Comparison of ENCODE assay signal across 19 mouse cellular contexts in the genomic region with DNA sequence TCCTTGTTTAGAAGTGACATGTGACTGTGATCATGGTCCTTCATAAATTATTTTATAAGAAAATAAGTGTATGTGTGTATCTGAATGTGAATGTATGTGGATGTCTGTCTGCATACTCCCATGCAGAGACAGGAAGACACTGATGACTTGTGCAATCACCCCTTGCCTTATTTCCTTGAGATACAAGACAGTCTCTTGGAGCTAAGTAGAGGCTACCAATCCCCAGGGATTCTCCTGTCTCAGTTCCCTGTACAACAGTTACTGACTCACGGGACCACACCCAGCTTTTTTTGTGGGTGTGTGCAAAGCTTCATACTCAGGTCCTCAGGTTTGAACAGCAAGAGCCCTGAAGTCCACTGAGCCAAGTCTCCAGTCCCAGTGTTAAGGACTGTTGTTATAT.
DNase-seq lines count a peak whose midpoint lies in the region; ATAC-seq and TF ChIP-seq lines count a peak whose summit lies in the region.
"Had no signal": no experiment of that assay in that cellular context is flagged by ENCODE, and none has a peak within 500 bp of the region (broad histone marks: within the 10 kb centered on the region; RNA-seq: fewer than 3 reads in every experiment).

No protein-coding gene starts in this region.

- peaks cover 6% of the 10 kb centered on the region for H3K4me1 ChIP-seq in lung, embryonic 16.5 days (replicated peaks; ENCODE audit: control insufficient read depth, insufficient read depth, low read length)
- 0 out of 2 replicates have a peak, but pooled peaks cover 3% of the 10 kb centered on the region for H3K4me1 ChIP-seq in lung, postnatal 0 days (ENCODE audit: insufficient read depth, low read depth, low read length)
- H3K4me1 ChIP-seq in intestine, postnatal 0 days (replicated peaks; ENCODE audit: control insufficient read depth, insufficient read depth, low read length): no peaks in the 10 kb centered on the region
- no peaks in the 10 kb centered on the region for H3K4me1 ChIP-seq in cerebellum, adult 2 months (ENCODE audit: control insufficient read depth, insufficient read depth, low read length)
- H3K4me1 ChIP-seq: embryonic facial prominence, embryonic 13.5 days; forebrain, embryonic 12.5 days had no signal

- H3K36me3 ChIP-seq in lung, embryonic 16.5 days (ENCODE audit: control insufficient read depth, insufficient read depth, low read length): no peaks in the 10 kb centered on the region
- no peaks in the 10 kb centered on the region for H3K36me3 ChIP-seq in lung, postnatal 0 days (ENCODE audit: insufficient read depth, low read length)
- no peaks in the 10 kb centered on the region for H3K36me3 ChIP-seq in intestine, postnatal 0 days (ENCODE audit: control insufficient read depth, insufficient read depth)
- H3K36me3 ChIP-seq: embryonic facial prominence, embryonic 13.5 days; forebrain, embryonic 12.5 days; heart, embryonic 12.5 days; hindbrain, embryonic 15.5 days had no signal

- peak; percentile 21 for ATAC-seq in lung, embryonic 16.5 days (ENCODE audit: low read depth)
- ATAC-seq in lung, postnatal 0 days: no peak
- ATAC-seq in intestine, postnatal 0 days: peak; percentile 36
- ATAC-seq: forebrain, embryonic 16.5 days; Patski had no signal

- TF ChIP-seq CTCF in lung, postnatal 0 days (IDR thresholded peaks at IDR 0.05): no peak
- TF ChIP-seq CTCF in intestine, postnatal 0 days (IDR thresholded peaks at IDR 0.05; ENCODE audit: low read depth): no peak
- no peak for TF ChIP-seq CTCF in cerebellum, adult 2 months (IDR thresholded peaks at IDR 0.05; ENCODE audit: borderline replicate concordance, insufficient read depth, low read depth, low read length)

- no peak overlapping the region for H3K9ac ChIP-seq in lung, embryonic 16.5 days (ENCODE audit: low read length)
- no peak overlapping the region for H3K9ac ChIP-seq in lung, postnatal 0 days (replicated peaks; ENCODE audit: low read depth)
- no peak overlapping the region for H3K9ac ChIP-seq in intestine, postnatal 0 days (ENCODE audit: low read depth, low read length)
- H3K9ac ChIP-seq: embryonic facial prominence, embryonic 13.5 days; forebrain, embryonic 12.5 days; heart, embryonic 12.5 days; hindbrain, embryonic 15.5 days had no signal

- H3K9me3 ChIP-seq in lung, embryonic 16.5 days (ENCODE audit: control insufficient read depth, low read length): no peaks in the 10 kb centered on the region
- no peaks in the 10 kb centered on the region for H3K9me3 ChIP-seq in lung, postnatal 0 days (ENCODE audit: low read length)
- H3K9me3 ChIP-seq in intestine, postnatal 0 days (ENCODE audit: control insufficient read depth): no peaks in the 10 kb centered on the region
- H3K9me3 ChIP-seq: embryonic facial prominence, embryonic 13.5 days; forebrain, embryonic 12.5 days; heart, embryonic 12.5 days; hindbrain, embryonic 15.5 days had no signal

- no peak for TF ChIP-seq EP300 in lung, postnatal 0 days (IDR thresholded peaks at IDR 0.05)

- H3K4me3 ChIP-seq in lung, embryonic 16.5 days (ENCODE audit: low read length): no peak overlapping the region
- no peak overlapping the region for H3K4me3 ChIP-seq in lung, postnatal 0 days (ENCODE audit: low read depth, low read length)
- H3K4me3 ChIP-seq in intestine, postnatal 0 days (ENCODE audit: low read depth, low read length): no peak overlapping the region
- no peak overlapping the region for H3K4me3 ChIP-seq in cerebellum, adult 2 months (replicated peaks; ENCODE audit: insufficient read depth, low read depth, low read length)
- H3K4me3 ChIP-seq: embryonic facial prominence, embryonic 13.5 days; forebrain, embryonic 12.5 days; heart, embryonic 12.5 days; hindbrain, embryonic 15.5 days had no signal

- TF ChIP-seq POLR2A in cerebellum, adult 2 months (IDR thresholded peaks at IDR 0.05; ENCODE audit: borderline replicate concordance, insufficient read depth, low read length): no peak

- DNase-seq in lung, postnatal 0 days (ENCODE audit: low spot score): no peak
- peak; percentile 46 for DNase-seq in adipocyte (ENCODE audit: low spot score)
- no peak for DNase-seq in cerebellum, adult 2 months
- DNase-seq in cerebellum, adult 11-12 months: no peak
- DNase-seq in urinary bladder, adult 18-20 months (ENCODE audit: low spot score in 2 of 2): no peak
- DNase-seq: adrenal gland, postnatal 10 days; cerebellum, adult 9-10 months; cerebellum, postnatal 25 days; gastrocnemius, postnatal 14 days; heart, postnatal 36 days had no signal

- WGBS in lung, embryonic 16.5 days: 54% methylated on average over 1 of the region's 1 CpGs
- 42% methylated on average over 1 of the region's 1 CpGs for WGBS in lung, postnatal 0 days
- 46% methylated on average over 1 of the region's 1 CpGs for WGBS in intestine, postnatal 0 days
- WGBS in cerebellum, adult 2 months: 67% methylated on average over 1 of the region's 1 CpGs

- no peaks in the 10 kb centered on the region for H3K27me3 ChIP-seq in lung, embryonic 16.5 days (ENCODE audit: control insufficient read depth, insufficient read depth, low read depth, low read length)
- H3K27me3 ChIP-seq in lung, postnatal 0 days (replicated peaks; ENCODE audit: insufficient read depth, low read length): no peaks in the 10 kb centered on the region
- H3K27me3 ChIP-seq in intestine, postnatal 0 days (replicated peaks; ENCODE audit: control insufficient read depth, insufficient read depth, low read length): no peaks in the 10 kb centered on the region
- no peaks in the 10 kb centered on the region for H3K27me3 ChIP-seq in cerebellum, adult 2 months (ENCODE audit: control insufficient read depth, insufficient read depth, low read length)
- H3K27me3 ChIP-seq: CH12.LX; embryonic facial prominence, embryonic 13.5 days; forebrain, embryonic 12.5 days; heart, embryonic 12.5 days; hindbrain, embryonic 15.5 days; Patski had no signal

- H3K27ac ChIP-seq in lung, embryonic 16.5 days (ENCODE audit: low read length): peak overlapping the region; percentile 29; the same call in 1 of the 2 replicates
- no peak overlapping the region for H3K27ac ChIP-seq in lung, postnatal 0 days (ENCODE audit: low read length)
- H3K27ac ChIP-seq in intestine, postnatal 0 days (ENCODE audit: low read depth, low read length): no peak overlapping the region
- no peak overlapping the region for H3K27ac ChIP-seq in cerebellum, adult 2 months (ENCODE audit: insufficient read depth, low read length)
- H3K27ac ChIP-seq: embryonic facial prominence, embryonic 13.5 days; forebrain, embryonic 12.5 days; hindbrain, embryonic 15.5 days had no signal

- no peak overlapping the region for H3K4me2 ChIP-seq in lung, embryonic 16.5 days (ENCODE audit: low read depth, low read length)
- no peak overlapping the region for H3K4me2 ChIP-seq in lung, postnatal 0 days (replicated peaks; ENCODE audit: low read depth, low read length)
- no peak overlapping the region for H3K4me2 ChIP-seq in intestine, postnatal 0 days (replicated peaks; ENCODE audit: low read depth)
- H3K4me2 ChIP-seq: embryonic facial prominence, embryonic 13.5 days; forebrain, embryonic 12.5 days; heart, embryonic 12.5 days; hindbrain, embryonic 15.5 days had no signal
